Mouse (Mus musculus): ENCODE data around the gene Gm9922. TPM values are rescaled to one million over a fixed set of nuclear protein-coding genes. Genes with fewer than 3 reads are reported as not detected.

The Gm9922 gene
- 1 to 10 TPM in 1 of 2 experiments, under 1 TPM in 1; 0.68 to 1.2 TPM for total RNA-seq (2021)

GRCm38 (mm10) chr14:101729237-101729971 is at the start of gene Gm9922, which contains the start of gene Lmo7:
Gene Gm9922, minus strand, starts transcription at chr14:101729814.
Gene Lmo7, plus strand, starts transcription at chr14:101729957.
- intact Hi-C loops (cut with DNase I): no loop called here
- peak; percentile 71 for DNase-seq (ENCODE audit: low spot score)

GRCm38 (mm10) chr14:101778426-101778825 is 48.8 kb upstream of the Gm9922 start:
- no peak for DNase-seq (ENCODE audit: low spot score)
- intact Hi-C loops (cut with DNase I): no loop called here

DNA sequence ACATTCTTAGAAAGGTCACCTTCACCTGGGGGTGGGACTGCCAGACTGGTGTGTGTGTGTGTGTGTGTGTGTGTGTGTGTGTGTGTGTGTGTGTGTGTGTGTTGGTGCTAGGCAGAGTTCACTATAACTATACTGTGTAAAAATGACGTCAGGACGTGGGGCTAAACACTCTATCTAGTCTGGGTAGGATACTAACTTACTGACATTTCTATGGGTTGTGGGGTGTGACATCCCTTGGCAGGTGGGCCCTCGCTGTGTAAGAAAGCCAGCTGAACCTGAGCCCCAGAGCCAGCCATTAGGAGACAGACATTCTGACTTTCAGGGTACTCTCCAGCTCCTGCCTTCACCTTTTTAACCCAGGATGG is 47.5 kb upstream of the Gm9922 start:
- DNase-seq (ENCODE audit: low spot score): no peak
- intact Hi-C loops (cut with DNase I): no loop called here

DNA sequence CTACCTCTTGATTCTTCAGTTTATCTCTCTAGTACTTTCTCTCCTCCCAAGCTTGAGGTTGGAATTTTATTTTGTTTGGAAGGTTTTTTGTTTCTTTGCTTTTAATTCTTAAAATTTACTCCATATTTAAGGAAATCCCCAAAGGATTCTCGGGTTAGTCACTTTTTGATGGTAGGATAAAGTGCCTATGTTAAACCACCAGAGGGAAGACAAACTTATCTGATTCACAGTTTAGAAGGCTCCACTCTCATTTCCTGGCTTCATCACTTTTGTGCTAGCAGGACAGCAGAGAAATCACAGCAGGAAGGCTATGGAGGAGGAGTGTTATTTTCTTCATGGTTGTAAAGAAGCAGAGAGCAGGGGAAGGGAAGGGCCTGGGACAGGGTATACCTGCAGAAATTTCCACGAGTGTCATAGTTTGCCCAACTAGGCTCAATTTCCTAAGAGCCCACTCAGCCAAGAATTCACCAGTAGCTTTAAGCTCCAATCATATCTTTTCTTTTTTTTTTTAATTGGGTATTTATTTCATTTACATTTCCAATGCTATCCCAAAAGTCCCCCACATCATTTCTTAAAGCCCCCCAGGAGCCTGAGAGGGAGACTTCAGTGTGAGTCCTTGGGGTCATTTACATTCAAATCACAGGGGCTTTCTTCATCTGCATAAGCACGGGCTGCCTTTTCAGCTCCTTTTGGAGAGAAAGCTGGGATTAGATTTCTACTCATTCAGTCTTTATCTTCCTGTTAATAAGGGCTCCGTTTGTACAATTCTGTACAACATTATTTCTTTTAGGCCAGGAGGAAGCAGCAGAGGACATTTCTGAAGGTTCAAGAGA is 46.9 kb upstream of the Gm9922 start:
- intact Hi-C loops (cut with DNase I): no loop called here
- DNase-seq (ENCODE audit: low spot score): no peak

- DNase-seq (ENCODE audit: low spot score): no peak
- intact Hi-C loops (cut with DNase I): no loop called here
Measured at GRCm38 (mm10) chr14:101774631-101775030, 45.0 kb upstream of the Gm9922 start.

DNA sequence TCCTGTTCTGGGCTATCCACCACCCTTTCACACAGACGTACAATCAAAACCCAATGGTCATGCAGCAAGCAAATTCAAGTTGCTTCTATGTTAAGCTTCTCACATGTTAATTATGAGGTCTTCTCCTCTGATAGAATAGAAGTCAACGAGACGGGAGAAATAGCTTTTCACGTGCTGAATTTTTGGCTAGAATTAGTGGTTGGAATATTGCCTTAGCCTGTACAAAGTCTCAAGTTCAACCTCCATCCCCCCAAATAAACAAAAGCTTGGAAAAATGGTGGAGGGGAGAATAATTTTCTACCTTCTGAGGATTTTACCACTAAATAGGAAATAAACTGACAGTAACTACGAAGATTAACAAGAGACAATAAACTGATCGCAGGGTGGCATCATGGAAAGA is 42.1 kb upstream of the Gm9922 start:
- intact Hi-C loops (cut with DNase I): no loop called here

DNA sequence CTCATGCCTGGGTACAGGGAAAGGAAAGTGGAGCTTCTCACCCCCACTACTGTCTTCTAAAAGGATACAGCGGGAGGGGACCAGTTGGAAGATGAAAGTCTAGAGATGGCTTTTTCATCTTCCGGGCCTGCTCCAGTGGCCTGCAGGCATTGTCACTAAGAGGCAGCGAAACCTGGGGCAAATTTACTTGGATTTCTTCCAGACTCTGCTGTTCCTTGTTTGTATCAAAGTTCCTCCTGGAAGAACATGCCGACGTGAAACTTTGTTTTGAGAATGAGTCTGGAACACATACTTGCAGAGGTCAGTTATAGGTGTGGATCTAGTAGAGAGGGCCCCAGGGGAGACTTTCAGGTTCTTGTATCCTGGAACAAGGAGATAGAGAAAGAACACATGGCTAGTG is 41.7 kb upstream of the Gm9922 start:
- DNase-seq (ENCODE audit: low spot score): no peak
- intact Hi-C loops (cut with DNase I): no loop called here

More for the DNA sequence above, 42.1 kb upstream of the Gm9922 start:
- no peak for DNase-seq (ENCODE audit: low spot score)

DNA sequence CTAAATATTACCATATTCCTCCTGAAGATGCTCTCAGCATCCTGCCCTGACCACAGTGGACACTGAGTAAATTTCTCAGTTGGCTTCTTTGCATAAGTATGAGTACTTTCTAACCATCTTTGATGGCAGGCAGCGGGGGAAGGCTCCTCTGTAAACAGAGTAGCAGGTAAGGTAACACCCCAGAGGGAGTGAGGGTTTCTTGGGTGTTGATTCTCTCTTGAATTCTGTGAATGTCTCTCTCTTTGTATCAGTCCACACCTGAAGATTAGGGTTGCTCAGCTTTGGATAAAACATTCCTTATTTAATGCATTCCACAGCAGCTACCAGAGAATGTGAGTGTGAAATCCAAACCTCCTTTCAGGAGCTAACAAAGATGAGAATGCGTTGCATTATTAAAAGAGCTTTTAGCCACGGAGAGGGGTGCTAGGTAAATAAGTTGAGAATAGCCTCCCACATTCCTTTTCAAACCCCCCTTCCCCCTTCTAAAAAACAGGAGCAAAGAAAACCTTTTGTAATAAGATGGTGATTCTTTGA is 34.2 kb upstream of the Gm9922 start:
- no peak for DNase-seq (ENCODE audit: low spot score)
- intact Hi-C loops (cut with DNase I): no loop called here

DNA sequence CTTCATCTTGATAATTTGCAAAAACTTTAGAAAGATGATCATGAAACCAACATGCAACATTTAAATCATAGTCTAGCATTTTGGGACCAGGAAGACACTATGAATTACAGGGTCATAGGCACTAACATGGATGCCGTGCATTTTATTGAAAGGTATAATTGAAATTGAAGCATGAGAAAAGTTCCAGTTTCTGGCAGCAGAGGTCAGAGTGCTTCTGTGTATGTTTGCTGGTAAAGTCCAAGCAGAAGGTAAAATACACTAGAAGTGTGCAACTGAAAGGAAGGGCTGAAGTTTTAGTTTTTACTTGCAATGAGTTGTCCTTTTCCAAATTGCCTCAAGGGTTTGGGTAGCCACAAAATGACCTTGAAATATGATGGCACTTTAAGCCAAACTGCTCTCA is 32.7 kb upstream of the Gm9922 start:
- no peak for DNase-seq (ENCODE audit: low spot score)
- intact Hi-C loops (cut with DNase I): no loop called here

DNA sequence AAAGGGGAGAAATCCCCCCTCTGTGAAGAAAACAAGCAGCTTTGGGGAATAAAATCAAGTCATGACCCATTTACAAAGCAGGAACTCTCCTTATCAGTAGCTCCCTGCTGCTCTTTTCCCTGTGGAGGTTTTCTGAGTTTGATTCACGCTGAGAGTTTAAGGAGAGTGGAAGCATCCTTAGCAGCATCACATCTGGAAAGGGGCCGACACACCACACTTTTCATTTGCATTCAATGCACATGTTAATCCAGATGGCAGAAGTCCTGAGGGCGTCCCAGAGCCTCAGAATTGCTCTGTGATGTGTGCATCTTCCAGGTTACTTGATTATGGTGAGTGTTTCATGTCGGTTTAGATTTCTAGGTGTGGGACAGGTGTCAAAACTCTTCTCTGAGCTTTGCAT is 25.8 kb upstream of the Gm9922 start:
- intact Hi-C loops (cut with DNase I): no loop called here
- DNase-seq (ENCODE audit: low spot score): no peak

DNA sequence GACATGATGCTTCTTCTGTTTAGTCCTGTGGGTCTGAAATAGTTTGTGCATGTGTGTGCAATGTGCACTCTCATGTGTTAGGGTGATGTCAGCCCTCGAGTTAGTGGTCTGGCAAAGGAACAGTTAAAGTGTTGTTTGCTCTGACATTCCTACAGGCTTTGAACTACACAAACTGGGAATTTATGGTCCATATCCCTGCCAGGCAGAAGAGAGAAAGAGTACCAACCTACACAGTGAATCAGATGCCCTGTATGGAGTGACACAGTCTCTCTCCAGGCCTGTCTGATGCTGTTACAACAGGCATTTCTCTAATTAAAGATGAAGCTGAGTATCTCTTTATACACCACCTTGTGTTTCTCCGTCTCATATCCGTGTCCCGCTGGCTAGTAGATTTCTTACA is 21.3 kb upstream of the Gm9922 start:
- intact Hi-C loops (cut with DNase I): no loop called here
- DNase-seq (ENCODE audit: low spot score): no peak

DNA sequence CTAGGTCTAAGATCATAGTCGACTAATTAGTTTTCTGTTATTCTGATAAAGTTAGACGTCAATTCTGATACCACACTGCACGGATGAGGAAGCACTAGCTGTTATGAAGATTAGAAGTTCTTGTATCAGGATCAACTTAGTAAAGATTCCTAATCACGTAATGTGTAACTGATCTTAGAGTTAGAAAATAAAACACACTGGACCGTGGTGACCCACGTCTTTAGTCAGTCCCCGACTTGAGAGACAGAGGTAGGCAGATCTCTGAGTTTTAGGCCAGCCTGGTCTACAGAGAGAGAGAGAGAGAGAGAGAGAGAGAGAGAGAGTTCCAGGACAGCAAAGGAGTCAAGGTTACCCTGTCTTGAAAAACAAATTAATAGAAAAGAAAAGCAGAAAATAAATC is 18.8 kb upstream of the Gm9922 start:
- intact Hi-C loops (cut with DNase I): no loop called here

DNA sequence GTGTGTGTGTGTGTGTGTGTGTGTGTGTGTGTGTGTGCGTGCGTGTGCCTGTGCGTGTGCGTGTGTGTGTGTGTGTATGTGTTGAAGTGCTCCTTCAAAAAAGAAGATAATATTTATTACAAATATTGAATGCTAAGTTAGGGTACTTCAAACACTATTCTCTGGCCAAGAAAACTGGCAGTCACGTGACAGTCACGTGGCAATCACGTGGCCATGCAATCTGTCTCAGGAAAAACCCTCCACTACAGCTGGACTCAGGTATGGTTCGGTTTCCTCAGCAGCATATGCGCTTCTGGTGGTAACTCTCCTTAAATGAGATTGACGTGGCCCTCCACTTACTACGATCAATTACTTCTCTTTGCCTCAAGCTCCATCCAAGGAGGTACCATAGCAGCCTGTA is 18.2 kb upstream of the Gm9922 start:
- no peak for DNase-seq (ENCODE audit: low spot score)
- intact Hi-C loops (cut with DNase I): no loop called here

More for the DNA sequence above, 18.8 kb upstream of the Gm9922 start:
- DNase-seq (ENCODE audit: low spot score): no peak

- intact Hi-C loops (cut with DNase I): no loop called here
- DNase-seq (ENCODE audit: low spot score): no peak
Measured at GRCm38 (mm10) chr14:101746635-101747034, 17.0 kb upstream of the Gm9922 start.

- DNase-seq (ENCODE audit: low spot score): no peak
- intact Hi-C loops (cut with DNase I): no loop called here
Measured at GRCm38 (mm10) chr14:101737501-101737900, 7.9 kb upstream of the Gm9922 start.

- no peak for DNase-seq (ENCODE audit: low spot score)
- intact Hi-C loops (cut with DNase I): no loop called here
Measured at GRCm38 (mm10) chr14:101733542-101734303, 4.1 kb upstream of the Gm9922 start.

DNA sequence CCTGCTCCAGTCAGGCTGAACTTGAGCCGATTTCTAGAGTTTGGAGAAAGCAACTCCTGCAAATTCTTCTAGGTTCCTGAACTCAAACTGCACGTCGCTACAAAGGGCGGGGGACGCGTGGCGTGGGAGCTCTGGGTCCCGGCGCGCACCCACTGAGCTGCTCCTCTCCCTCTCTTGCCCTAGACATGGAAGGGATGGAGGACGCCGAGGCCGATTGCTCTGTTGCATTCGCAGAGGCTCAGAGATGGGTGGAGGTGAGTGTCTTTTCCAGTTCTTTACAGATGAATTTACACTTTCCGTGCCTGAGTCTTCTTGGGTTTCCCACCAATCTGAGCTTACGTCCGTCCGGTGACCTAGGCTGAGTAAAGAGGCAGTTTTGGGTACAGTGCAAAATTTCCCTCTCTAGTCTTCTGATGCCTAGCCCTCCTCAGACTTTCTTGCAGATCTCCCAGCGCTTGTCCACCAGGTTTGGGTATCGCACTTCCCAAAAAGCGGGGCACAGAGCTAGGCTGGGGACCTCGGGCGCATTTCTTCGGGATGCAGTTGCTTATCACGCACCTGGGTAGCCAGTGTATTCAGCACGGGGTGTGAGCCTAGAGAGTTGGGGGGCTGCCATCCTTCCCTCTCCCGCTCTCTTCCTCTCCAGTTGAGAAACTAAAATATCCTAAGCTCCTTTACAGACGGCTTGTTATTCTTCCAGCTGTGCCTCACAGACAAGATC is 518 bp upstream of the Gm9922 start:
- no peak for DNase-seq (ENCODE audit: low spot score)
- intact Hi-C loops (cut with DNase I): no loop called here

GRCm38 (mm10) chr14:101714414-101714813 is 15.2 kb downstream of the Gm9922 start:
- intact Hi-C loops (cut with DNase I): no loop called here
- no peak for DNase-seq (ENCODE audit: low spot score)

DNA sequence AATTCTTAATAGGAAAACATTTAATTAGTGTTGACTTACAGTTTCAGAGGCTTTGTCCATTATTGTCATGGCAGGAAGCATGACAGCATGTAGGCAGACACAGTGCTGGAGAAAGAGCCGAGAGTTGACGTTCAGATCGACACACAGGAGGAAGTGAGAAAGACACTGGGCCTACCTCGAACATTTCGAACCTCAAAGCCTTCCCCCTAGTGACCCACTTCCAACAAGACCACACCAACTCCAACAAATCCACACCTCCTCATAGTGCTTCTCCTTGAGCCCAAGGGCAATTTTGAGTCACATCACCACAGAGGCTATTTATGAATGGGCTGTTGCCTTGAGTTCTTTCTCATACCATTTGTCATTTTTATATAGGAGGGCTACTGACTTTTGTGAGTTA is 22.5 kb downstream of the Gm9922 start:
- no peak for DNase-seq (ENCODE audit: low spot score)
- intact Hi-C loops (cut with DNase I): no loop called here

- no peak for DNase-seq (ENCODE audit: low spot score)
- intact Hi-C loops (cut with DNase I): no loop called here
Measured at GRCm38 (mm10) chr14:101704479-101704878, 25.1 kb downstream of the Gm9922 start.
